Mouse (Mus musculus) megakaryocyte, embryonic 14.5 days (primary cell): Measurements from ENCODE around the gene Dhcr24.

Experiments used
- FLI1 ChIP-seq: IDR thresholded peaks from 2 replicates; pipeline ENCODE4 v1.6.1; 2012; ENCODE audit warnings: low read length, inconsistent platforms, mixed read lengths
- GATA1 ChIP-seq: IDR thresholded peaks from 3 replicates; pipeline ENCODE4 v1.6.1; 2012; ENCODE audit warnings: mixed read lengths, low read length, inconsistent platforms, borderline replicate concordance

- TF ChIP-seq GATA1 (no peak), FLI1 (no peak)
These were observed 68.0 kb downstream of the Dhcr24 start for GRCm38 (mm10) chr4:106628650-106629360.
